Mouse (Mus musculus) olfactory bulb, adult 2 months (tissue): ENCODE results near the gene Gm2042.
"Not testable (repeated sequence)": the region's sequence is repeated elsewhere in the genome, so short reads cannot be mapped to it uniquely, and the experiment has no call there.

Source experiments
- CTCF ChIP-seq: fragments of 200-500 bp; IDR thresholded peaks from 2 replicates; pipeline ENCODE4 v1.5.1; 2012; ENCODE audit warnings: low read depth, mild to moderate bottlenecking, low read length, moderate library complexity; ENCODE audit not compliant: insufficient read depth
- POLR2A ChIP-seq: fragments of 200-500 bp; IDR thresholded peaks from 2 replicates; pipeline ENCODE4 v1.6.1; 2012; ENCODE audit warnings: mild to moderate bottlenecking, low read depth, low read length, moderate library complexity; ENCODE audit not compliant: insufficient read depth

- not testable (repeated sequence) for TF ChIP-seq CTCF, POLR2A
Observed at GRCm38 (mm10) chr12:87953780-87954179, at the start of gene Gm2042.
